ENCODE assay signal across 13 mouse cellular contexts in the genomic region with DNA sequence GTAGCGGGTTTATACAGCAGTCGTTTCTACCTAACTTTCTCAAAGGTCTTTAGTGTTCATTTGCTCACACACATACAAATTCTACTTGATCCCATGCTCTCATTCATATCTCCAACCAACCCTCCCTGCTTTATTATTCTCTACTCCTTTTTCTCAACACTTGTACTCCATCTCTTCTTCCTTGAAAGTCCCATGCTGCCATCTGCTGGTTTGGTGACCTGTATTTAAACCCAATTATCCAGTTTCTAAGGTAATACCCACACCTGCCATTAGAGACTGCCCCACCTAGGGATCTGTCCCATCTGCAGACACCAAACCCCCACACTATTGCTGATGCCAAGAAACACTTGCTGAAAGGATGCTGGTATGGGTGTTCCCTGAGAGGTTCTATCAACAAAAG.
DNase-seq lines count a peak whose midpoint lies in the region; ATAC-seq and TF ChIP-seq lines count a peak whose summit lies in the region.
"Had no signal": no experiment of that assay in that cellular context is flagged by ENCODE, and none has a peak within 500 bp of the region (broad histone marks: within the 10 kb centered on the region; RNA-seq: fewer than 3 reads in every experiment).

No protein-coding gene starts in this region.

- no peaks in the 10 kb centered on the region for H3K9me3 ChIP-seq in forebrain, postnatal 0 days (ENCODE audit: low read length)
- no peaks in the 10 kb centered on the region for H3K9me3 ChIP-seq in forebrain, embryonic 14.5 days (replicated peaks; ENCODE audit: control insufficient read depth, low read length)
- H3K9me3 ChIP-seq in stomach, postnatal 0 days (ENCODE audit: control insufficient read depth, low read length): no peaks in the 10 kb centered on the region
- H3K9me3 ChIP-seq: intestine, embryonic 15.5 days; midbrain, embryonic 13.5 days; neural tube, embryonic 15.5 days had no signal

- no peaks in the 10 kb centered on the region for H3K4me1 ChIP-seq in forebrain, postnatal 0 days (ENCODE audit: insufficient read depth)
- H3K4me1 ChIP-seq in forebrain, embryonic 14.5 days (ENCODE audit: control insufficient read depth, insufficient read depth, low read length): no peaks in the 10 kb centered on the region
- H3K4me1 ChIP-seq in stomach, postnatal 0 days (replicated peaks; ENCODE audit: control insufficient read depth, insufficient read depth): no peaks in the 10 kb centered on the region
- H3K4me1 ChIP-seq: intestine, embryonic 15.5 days; midbrain, embryonic 13.5 days; neural tube, embryonic 15.5 days had no signal

- H3K9ac ChIP-seq in forebrain, postnatal 0 days: no peak overlapping the region
- H3K9ac ChIP-seq in forebrain, embryonic 14.5 days (ENCODE audit: low read length): no peak overlapping the region
- H3K9ac ChIP-seq in stomach, postnatal 0 days (ENCODE audit: low read length): no peak overlapping the region
- H3K9ac ChIP-seq: intestine, embryonic 15.5 days; liver, postnatal 0 days; midbrain, embryonic 13.5 days; neural tube, embryonic 15.5 days had no signal

- ATAC-seq in forebrain, postnatal 0 days: no peak
- no peak for ATAC-seq in forebrain, embryonic 14.5 days
- ATAC-seq in stomach, postnatal 0 days (ENCODE audit: low FRiP score, low TSS enrichment): no peak
- ATAC-seq: intestine, embryonic 15.5 days; liver, postnatal 0 days; midbrain, embryonic 13.5 days had no signal

- H3K36me3 ChIP-seq in forebrain, postnatal 0 days (ENCODE audit: insufficient read depth): no peaks in the 10 kb centered on the region
- H3K36me3 ChIP-seq in forebrain, embryonic 14.5 days (ENCODE audit: control insufficient read depth, insufficient read depth, low read length): no peaks in the 10 kb centered on the region
- H3K36me3 ChIP-seq in stomach, postnatal 0 days (ENCODE audit: control insufficient read depth, insufficient read depth, low read length): no peaks in the 10 kb centered on the region
- H3K36me3 ChIP-seq: intestine, embryonic 15.5 days; midbrain, embryonic 13.5 days; neural tube, embryonic 15.5 days had no signal

- no peak overlapping the region for H3K4me2 ChIP-seq in forebrain, postnatal 0 days (ENCODE audit: low read depth)
- no peak overlapping the region for H3K4me2 ChIP-seq in forebrain, embryonic 14.5 days (ENCODE audit: low read length)
- no peak overlapping the region for H3K4me2 ChIP-seq in stomach, postnatal 0 days (replicated peaks; ENCODE audit: low read depth)
- H3K4me2 ChIP-seq: intestine, embryonic 15.5 days; midbrain, embryonic 13.5 days; neural tube, embryonic 15.5 days had no signal

- H3K4me3 ChIP-seq in forebrain, postnatal 0 days (ENCODE audit: low read depth, low read length): no peak overlapping the region
- no peak overlapping the region for H3K4me3 ChIP-seq in forebrain, embryonic 14.5 days (ENCODE audit: low read depth, low read length)
- H3K4me3 ChIP-seq in stomach, postnatal 0 days (ENCODE audit: low read depth, low read length): no peak overlapping the region
- H3K4me3 ChIP-seq: gastrocnemius, adult 2 months; intestine, embryonic 15.5 days; midbrain, embryonic 13.5 days; neural tube, embryonic 15.5 days had no signal

- DNase-seq in forebrain, postnatal 0 days: no peak
- no peak for DNase-seq in forebrain, embryonic 14.5 days (ENCODE audit: low spot score)
- peak; percentile 2 for DNase-seq in ovary, postnatal 14 days (ENCODE audit: low spot score)
- DNase-seq in ovary, adult 18-20 months (ENCODE audit: low spot score): no peak
- DNase-seq in left cerebral cortex, adult 18-20 months (ENCODE audit: low spot score in 2 of 2): peak; percentile 15 to 25
- DNase-seq in stomach, postnatal 0 days (ENCODE audit: low spot score): no peak
- DNase-seq in Muller cell, postnatal 12 days (ENCODE audit: inconsistent ontology term): no peak
- DNase-seq: gastrocnemius, adult 2 months; liver, postnatal 0 days; thymus, postnatal 4 days had no signal

- WGBS in forebrain, postnatal 0 days: 90% methylated on average over 2 of the region's 2 CpGs
- 87% methylated on average over 2 of the region's 2 CpGs for WGBS in forebrain, embryonic 14.5 days
- 84% methylated on average over 2 of the region's 2 CpGs for WGBS in stomach, postnatal 0 days

- TF ChIP-seq EP300 in stomach, postnatal 0 days (optimal IDR thresholded peaks at IDR 0.05): no peak

- 0 out of 2 replicates have a peak, but pooled peaks have one; percentile 28 for TF ChIP-seq CTCF in forebrain, postnatal 0 days (IDR thresholded peaks at IDR 0.05; ENCODE audit: low read depth)
- TF ChIP-seq CTCF in stomach, postnatal 0 days (IDR thresholded peaks at IDR 0.05; ENCODE audit: low read depth): peak; percentile 40

- H3K27me3 ChIP-seq in forebrain, postnatal 0 days (ENCODE audit: insufficient read depth, low read length): no peaks in the 10 kb centered on the region
- H3K27me3 ChIP-seq in forebrain, embryonic 14.5 days (replicated peaks; ENCODE audit: control insufficient read depth, insufficient read depth, low read length): no peaks in the 10 kb centered on the region
- H3K27me3 ChIP-seq in stomach, postnatal 0 days (ENCODE audit: control insufficient read depth, insufficient read depth, low read length): no peaks in the 10 kb centered on the region
- H3K27me3 ChIP-seq: intestine, embryonic 15.5 days; midbrain, embryonic 13.5 days; neural tube, embryonic 15.5 days had no signal

- no peak overlapping the region for H3K27ac ChIP-seq in forebrain, postnatal 0 days (ENCODE audit: low read depth, low read length)
- H3K27ac ChIP-seq in forebrain, embryonic 14.5 days (ENCODE audit: low read depth, low read length): no peak overlapping the region
- no peak overlapping the region for H3K27ac ChIP-seq in stomach, postnatal 0 days (replicated peaks)
- H3K27ac ChIP-seq: gastrocnemius, adult 2 months; intestine, embryonic 15.5 days; midbrain, embryonic 13.5 days; neural tube, embryonic 15.5 days had no signal

Comparison
In these comparisons a context has a peak if more than half of its experiments do, and no peak if none do; other contexts are left out.
1. DNase-seq: peak in ovary, postnatal 14 days (single experiment) and left cerebral cortex, adult 18-20 months (2 of 2); none in forebrain, postnatal 0 days (single experiment), forebrain, embryonic 14.5 days (single experiment), ovary, adult 18-20 months (single experiment), stomach, postnatal 0 days (single experiment) and Muller cell, postnatal 12 days (single experiment).